Mouse (Mus musculus) kidney, adult 9 months (tissue): ENCODE data around the gene Pknox2.

Experiments used
- DNase-seq: peaks from one replicate; pipeline ENCODE4 v3.0.0; 2022

The Pknox2 gene

DNA sequence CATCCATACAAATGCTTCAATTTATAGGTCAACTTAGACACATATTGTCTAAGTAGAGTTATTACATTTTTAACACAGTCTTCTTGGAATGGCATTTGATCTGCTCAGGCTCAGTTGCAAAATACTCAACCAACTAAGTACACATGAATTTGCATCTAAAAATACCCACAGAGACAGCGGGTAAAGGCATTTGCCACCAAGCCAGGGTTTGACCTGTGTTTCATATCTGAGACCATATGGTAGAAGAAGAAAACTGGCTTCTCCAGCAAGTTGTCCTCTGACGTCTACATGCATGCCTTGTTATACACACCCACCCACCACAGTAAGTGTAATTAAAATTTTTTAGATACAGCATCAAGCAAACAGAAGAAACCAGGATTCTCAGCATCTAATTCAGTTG lies 273.4 kb downstream of the Pknox2 start:
- no peak for DNase-seq

DNA sequence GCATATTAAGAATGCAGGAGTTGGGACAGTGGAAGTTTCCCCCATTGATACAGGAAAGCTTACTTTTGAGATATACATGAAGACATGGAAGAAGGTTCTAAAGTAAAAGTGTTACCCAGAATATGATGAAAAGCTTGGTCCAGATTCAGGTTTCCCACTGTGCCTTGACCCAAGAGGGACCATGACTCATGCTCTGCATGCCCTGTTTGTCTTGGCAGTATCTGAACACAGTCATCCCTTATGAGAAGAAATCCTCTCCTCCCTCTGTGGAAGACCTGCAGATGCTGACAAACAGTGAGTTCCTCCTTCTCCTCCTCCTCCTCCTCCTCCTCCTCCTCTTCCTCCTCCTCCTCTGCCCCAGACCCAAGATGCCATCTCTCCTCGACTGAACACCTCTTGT lies 276.9 kb downstream of the Pknox2 start:
- no peak for DNase-seq

DNA sequence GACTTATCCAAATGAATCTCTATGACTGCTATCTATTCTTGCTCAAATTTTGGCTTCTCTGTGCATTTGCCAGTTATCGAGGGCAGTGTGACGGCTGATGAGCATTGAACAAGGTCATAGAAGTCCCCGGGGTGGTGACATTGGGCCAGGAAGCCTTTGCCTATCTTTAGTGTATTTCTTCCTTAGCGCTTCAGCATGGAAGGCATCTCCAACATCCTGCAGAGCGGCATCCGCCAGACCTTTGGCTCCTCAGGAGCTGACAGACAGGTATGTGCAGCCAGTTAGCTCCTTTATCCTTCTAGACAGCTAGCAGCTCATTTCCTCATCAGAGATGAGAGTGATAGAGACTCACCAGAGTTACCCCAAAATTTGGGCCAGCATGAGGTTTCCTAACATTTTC lies 278.5 kb downstream of the Pknox2 start:
- DNase-seq, result no peak

DNA sequence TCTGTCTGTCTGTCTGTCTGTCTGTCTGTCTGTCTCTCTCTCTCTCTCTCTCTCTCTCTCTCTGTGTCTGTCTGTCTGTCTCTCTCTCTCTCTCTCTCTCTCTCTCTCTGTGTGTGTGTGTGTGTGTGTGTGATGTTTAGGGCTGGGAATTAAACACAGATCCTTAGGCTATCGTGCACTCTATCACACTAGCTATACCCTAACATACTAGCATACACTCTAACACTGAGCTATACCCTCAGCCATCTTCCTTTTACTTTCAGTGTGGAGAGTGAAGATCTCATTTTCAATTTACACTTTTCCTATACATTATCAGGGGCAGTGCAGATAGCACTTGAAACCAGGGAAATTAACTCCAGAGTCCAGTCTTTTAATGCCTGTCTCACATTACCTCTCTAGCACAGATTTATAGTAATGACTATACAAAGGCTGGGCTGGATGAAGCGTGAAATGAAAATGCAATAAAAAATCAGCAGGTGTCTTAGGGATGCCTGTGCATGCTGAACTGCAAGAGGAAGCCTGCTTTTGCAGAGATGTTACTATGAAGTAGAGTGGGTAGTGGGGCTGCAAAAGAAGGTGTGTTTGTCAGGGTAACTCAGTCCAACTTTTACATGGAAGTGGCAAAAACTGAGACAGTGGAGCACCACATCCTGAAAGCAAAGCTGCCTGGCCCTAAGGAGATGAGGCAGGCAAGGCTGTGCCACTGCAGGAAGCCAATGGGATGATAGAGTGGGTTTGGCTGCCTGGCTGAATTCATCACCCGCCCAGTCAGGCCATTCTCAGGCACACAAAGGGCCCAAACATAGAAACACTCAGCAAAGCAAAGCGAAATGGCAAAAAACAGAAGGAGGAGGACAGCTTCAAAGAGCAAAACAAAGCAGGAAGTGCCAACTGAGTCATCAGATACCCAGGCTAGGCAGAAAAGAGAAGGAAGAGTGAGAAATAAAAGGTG lies 282.1 kb downstream of the Pknox2 start:
- no peak for DNase-seq

DNA sequence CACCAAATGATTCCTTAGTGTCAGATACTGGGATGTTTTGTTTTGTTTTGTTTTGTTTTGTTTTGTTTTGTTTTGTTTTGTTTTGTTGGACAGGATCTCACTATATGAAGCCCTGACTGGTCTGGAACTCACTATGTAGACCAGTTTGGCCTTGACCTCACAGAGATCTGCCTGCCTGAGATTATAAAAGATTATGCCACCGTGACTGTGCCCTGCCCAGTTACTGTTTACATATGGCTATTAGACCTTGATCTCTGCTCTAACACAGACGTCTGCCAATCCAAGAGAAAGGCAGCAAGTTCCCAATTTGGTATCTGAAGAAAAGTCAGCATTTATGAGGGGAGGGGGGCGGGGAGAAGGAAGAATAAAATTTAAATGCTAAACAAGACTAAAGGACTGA lies 283.5 kb downstream of the Pknox2 start:
- no peak for DNase-seq

DNA sequence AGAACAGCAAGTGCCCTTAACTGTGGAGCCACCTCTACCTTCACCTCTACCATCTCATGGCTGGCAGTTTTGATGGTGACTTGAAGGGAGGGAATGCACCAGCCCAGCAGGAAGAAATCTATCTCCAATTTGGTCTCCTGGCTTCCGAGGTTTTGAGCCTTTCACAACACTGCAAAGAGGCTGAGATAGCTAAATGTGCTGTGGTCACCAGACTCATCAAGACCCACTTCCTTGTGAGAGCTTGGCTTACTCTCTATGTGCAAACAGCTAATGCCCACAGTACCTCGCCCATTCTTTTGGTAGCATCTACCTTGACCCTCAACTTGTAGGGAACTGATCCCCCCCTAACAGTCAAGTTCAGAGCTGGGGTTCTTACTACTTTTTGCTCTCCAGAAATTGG lies 284.6 kb downstream of the Pknox2 start:
- DNase-seq, result no peak

DNA sequence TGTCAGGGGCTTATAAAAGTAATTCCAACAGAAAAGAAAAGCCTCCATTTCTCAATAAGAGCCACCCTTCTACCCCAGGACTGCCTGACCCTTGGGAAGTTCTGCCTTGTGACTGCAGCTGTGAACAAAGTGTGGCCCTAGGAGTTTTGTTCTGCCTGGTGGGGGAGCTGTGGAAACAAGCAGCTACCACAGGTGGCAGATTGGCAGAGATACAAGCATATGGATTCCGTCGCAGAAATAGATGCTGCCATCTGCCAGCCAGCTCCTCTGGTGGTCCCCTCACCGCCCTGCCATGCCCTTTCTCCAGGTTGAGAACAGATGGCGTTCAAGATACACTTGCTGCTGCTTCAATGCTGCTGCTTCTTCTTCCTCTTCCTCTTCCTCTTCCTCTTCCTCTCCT lies 288.5 kb downstream of the Pknox2 start:
- DNase-seq, result no peak

DNA sequence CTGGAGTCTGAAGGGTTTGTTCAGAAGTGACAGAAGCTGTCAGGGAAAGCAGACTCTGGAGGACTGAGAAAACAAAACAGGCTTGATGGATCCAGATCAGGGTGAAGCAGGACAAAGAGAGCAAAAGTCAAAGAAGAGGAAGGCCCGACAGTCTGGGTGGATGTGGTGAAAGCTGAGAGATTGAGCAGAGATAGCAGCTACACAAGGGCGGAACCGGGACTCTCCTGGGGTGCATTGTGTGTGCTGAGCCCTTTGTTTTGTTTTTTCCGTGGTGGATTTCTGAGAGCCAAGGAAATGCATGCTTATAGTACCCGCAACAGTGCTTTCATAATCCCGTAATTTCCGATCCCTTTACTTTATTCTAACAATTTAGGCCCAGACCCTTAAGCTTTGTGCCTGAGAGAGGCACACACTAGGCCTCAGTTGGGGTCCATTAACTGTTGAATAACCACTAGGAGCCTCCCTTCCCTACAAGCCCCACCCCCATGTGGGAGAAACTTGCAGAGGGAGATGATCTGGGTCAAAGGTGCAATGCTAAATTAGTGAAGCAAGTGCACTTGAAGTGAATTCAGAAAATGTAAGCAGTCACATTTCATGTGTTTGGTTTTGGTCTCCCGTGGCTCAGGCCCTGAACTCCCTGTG lies 289.6 kb downstream of the Pknox2 start:
- DNase-seq, result no peak

DNA sequence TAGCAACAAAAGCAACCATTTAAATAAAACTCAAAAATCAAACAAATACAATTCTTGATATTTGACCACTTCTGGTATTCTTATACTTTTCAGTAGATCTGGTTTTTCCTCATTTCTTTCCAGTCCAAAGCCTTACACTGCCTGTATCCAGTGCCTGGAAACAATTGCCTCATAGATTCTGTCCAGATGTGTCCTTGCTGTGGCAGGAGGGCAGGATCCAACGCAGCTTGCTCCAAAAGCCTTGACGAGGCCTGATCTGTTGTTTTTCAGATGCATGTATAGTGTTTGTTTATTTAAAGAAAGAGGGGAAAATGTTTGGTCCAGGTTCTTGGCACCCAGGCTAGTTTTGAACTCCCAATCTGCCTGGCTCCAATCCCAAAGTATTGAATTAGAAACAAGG lies 290.9 kb downstream of the Pknox2 start:
- DNase-seq, result no peak

DNA sequence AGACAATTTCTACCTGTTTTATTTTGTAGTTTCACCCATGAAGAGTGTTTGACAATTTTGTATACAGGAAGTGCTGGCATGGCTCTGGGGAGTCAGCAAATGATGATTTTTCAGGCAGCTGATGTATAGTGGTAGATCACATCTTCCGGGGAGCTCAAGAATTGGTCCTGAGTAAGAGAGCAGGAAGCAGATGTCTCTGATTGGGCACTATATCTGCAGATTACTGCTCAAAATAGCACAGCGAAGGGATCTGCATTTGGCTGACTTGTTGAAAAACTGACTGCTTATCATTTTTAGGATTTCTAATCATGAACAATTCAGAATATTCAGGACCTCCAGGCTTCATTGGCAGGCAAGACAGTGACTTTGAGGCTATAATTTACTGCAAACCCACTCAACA lies 295.0 kb downstream of the Pknox2 start:
- no peak for DNase-seq

DNA sequence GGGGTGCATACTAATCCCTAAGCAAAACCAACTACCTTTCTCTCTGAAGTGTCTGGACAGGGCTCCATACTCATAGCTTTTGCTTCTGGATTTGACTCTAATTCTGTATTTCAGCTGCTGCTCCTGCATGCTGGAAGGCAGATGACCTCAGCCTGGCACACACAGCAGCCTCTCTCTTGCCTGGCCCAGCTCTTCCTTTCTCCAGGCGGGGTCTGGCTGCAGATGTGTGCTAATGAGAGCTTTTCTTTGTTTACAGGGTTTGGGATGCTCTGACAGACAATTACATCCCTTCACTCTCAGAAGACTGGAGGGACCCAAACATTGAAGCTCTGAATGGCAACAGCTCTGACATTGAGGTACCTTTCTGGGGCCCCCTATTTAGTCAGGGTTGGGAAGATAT lies 297.1 kb downstream of the Pknox2 start:
- no peak for DNase-seq

DNA sequence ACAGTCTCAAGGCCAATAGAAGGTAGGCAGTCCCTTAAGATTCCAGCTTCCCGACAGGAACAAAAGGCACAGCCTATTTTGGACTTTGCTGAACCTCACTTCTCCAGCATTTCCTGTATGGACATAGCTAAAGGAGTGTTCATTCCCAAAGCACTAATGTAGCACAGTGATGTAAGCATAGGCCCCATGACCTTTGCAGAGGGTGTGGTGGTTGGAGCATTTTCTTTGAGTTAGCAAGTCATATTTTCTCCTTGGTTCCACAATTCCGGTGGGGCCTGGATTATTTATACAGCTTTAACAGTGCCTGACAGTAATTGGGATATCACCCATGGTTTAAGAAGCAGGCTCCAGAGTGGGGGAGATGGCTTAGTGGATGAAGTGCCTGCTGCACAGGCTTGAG lies 298.5 kb downstream of the Pknox2 start:
- DNase-seq, result no peak

DNA sequence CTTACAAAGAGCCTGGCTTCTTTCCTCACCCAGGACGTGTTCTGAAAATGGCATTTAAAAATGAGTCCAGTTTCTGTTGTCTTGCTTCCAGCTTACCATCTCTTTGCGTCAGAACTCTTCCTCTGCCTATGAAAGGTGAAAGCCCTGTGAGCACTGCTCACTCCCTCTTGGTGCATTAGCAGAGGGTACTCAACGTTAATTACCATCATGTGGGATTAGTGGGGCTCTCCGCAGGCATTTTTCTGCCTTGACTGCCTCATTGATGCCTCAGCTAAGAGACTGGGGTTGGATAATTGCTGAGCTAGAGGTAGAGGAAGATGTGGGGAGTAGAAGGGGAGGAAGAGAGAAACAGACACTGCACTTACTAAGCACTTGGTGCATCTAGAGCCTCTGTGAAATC lies 300.9 kb downstream of the Pknox2 start:
- no peak for DNase-seq
